Mouse (Mus musculus) hindbrain, embryonic 11.5 days (tissue): ENCODE data around the gene Flywch2. TPM values are rescaled to one million over a fixed set of nuclear protein-coding genes. Genes with fewer than 3 reads are reported as not detected.
A peak's percentile ranks its signal among the peaks of the same experiment; 100 is the strongest.

Source experiments
- ATAC-seq: fragments of 200-750 bp; cut with Nextera tagmentation; 2 replicates; pipeline ENCODE4 v1.8.0; 2017; ENCODE audit warnings: mild to moderate bottlenecking, moderate TSS enrichment, moderate library complexity; ENCODE audit not compliant: low FRiP score
- DNase-seq: peaks from one replicate; pipeline ENCODE4 v3.0.0-alpha.2; 2015; ENCODE audit warnings: low spot score
- H3K27ac ChIP-seq: fragments of 300-500 bp; sonication (generic); 2 replicates; pipeline ENCODE4 v1.5.1; 2014; ENCODE audit warnings: mild to moderate bottlenecking, low read depth, low read length
- H3K27me3 ChIP-seq: fragments of 300-500 bp; sonication (generic); 2 replicates; pipeline ENCODE4 v1.6.1; 2014; ENCODE audit warnings: mild to moderate bottlenecking, low read length, moderate library complexity, mixed read lengths; ENCODE audit not compliant: control insufficient read depth, insufficient read depth
- H3K36me3 ChIP-seq: fragments of 300-500 bp; sonication (generic); 2 replicates; pipeline ENCODE4 v1.6.1; 2014; ENCODE audit warnings: mild to moderate bottlenecking, low read length, moderate library complexity, mixed read lengths; ENCODE audit not compliant: control insufficient read depth, insufficient read depth
- H3K4me1 ChIP-seq: fragments of 300-500 bp; sonication (generic); replicated peaks from 2 replicates; pipeline ENCODE4 v1.6.1; 2014; ENCODE audit warnings: low read length, mixed read lengths; ENCODE audit not compliant: control insufficient read depth, insufficient read depth
- H3K4me2 ChIP-seq: fragments of 300-500 bp; sonication (generic); replicated peaks from 2 replicates; pipeline ENCODE4 v1.6.1; 2014; ENCODE audit warnings: mild to moderate bottlenecking, low read depth, low read length
- H3K4me3 ChIP-seq: fragments of 300-500 bp; sonication (generic); 2 replicates; pipeline ENCODE4 v1.5.1; 2014; ENCODE audit warnings: low read depth, low read length
- H3K9ac ChIP-seq: fragments of 300-500 bp; sonication (generic); 2 replicates; pipeline ENCODE4 v1.6.1; 2014; ENCODE audit warnings: low read depth, low read length
- H3K9me3 ChIP-seq: fragments of 300-500 bp; sonication (generic); 2 replicates; pipeline ENCODE4 v1.6.1; 2016; ENCODE audit warnings: low read length; ENCODE audit not compliant: control insufficient read depth
- WGBS: fragments of 180-500 bp; shearing (Covaris S2); extraction: QIAGEN DNeasy Blood & Tissue Kit; methylation state at CpG from one replicate; pipeline ENCODE4 v1.1.7; 2014; 5-methylcytosine and 5-hydroxymethylcytosine counted together
- polyA plus RNA-seq: library from polyadenylated mRNA; unstranded; fragments of >200 nt; fragmentation: Nextera tagmentation; extraction: Ambion mirVana; gene quantifications from 2 replicates; pipeline ENCODE4 v1.2.1, GENCODE M21; 2014

Gene Flywch2
- polyA plus RNA-seq, 1 experiment from 2014 or later, result 27.7 TPM

DNA sequence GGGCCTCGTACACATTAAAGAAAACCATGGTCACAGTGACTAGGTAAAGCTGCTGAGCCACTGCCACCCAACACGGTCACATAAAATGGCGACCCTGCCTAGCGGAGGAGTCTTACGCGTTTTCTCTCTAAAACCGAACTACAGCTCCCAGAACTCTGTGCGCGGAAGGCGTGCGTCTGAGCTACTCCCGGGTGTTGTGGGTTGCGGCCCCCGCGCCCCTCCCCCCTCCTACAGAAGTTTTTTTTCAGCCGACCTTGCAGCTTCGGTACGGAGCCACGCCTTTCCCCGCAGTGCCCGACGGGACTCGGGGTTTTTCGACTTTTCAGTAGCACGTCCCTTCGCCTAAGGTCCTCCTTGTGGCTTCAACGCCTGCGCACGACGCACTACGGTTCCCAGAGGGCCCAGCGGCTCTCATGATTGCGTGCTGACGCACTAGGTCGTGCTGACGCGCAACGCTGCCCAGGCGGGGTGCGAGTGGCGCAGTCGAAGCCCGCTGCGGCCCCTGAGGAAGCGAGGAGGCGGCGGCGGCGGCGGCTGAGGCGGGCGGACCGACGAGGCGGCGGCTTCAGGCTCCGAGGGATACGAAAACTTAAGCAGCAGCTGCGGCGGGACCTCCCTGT, 17.0 kb upstream of the Flywch2 start:
- WGBS, result under 1% methylated on average over 60 of the region's 60 CpGs
- Histone ChIP-seq H3K4me3 (peak overlapping the region; percentile 100), H3K9me3 (no peaks in the 10 kb centered on the region), H3K27ac (peak overlapping the region; percentile 96), H3K27me3 (no peaks in the 10 kb centered on the region), H3K9ac (peak overlapping the region; percentile 95), H3K36me3 (no peaks in the 10 kb centered on the region), H3K4me1 (no peaks in the 10 kb centered on the region), H3K4me2 (peak overlapping the region; percentile 68)
- ATAC-seq (peak; percentile 99), DNase-seq (peak; percentile 98)

DNA sequence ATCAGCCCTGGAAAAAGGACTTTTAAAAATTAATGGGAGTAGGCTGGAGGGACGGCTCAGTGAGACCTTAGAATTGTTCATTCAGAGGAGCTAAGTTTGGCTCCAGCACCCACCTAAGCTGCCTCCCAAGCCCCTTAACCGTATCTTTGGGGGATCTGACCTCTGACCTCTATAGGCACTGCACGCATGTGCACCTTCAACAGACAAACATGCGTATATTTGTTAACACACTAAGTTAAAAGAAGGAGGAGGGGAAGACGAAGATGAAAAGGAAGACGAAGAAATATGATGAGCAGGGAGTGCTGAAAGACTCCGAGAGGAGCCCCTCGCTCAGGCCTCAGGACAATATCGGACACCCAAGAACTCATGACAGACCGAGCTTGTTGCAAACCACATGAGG, 15.7 kb upstream of the Flywch2 start:
- H3K27me3 ChIP-seq, result no peaks in the 10 kb centered on the region
- DNase-seq (no peak), ATAC-seq (no peak)
- H3K4me1 ChIP-seq, result no peaks in the 10 kb centered on the region
- no peaks in the 10 kb centered on the region for H3K36me3 ChIP-seq
- no peak overlapping the region for H3K4me2 ChIP-seq
- H3K9ac ChIP-seq, result no peak overlapping the region
- H3K9me3 ChIP-seq, result no peaks in the 10 kb centered on the region
- 91% methylated on average over 10 of the region's 10 CpGs for WGBS
- no peak overlapping the region for H3K27ac ChIP-seq
- H3K4me3 ChIP-seq, result no peak overlapping the region

DNA sequence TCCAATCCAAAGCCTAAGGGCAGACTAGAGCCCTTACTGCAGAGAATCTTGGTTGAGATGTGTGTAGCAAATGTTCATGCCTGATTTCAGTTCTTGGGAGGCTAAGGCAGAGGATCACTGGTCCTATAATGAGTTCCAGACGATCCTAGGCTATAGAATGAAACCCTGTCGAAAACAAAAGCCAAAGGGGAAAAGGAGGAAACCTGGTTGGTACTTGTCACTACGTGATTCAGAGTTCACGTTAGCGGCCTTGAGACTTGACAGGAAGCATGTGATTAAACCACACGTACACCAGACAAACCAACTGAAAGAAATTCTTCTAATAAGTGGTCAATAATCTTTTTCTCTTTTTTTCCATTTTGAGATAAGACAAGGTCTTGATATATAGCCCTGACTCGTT, 11.4 kb upstream of the Flywch2 start:
- H3K4me2 ChIP-seq, result no peak overlapping the region
- DNase-seq, result no peak
- 77% methylated on average over 7 of the region's 7 CpGs for WGBS

DNA sequence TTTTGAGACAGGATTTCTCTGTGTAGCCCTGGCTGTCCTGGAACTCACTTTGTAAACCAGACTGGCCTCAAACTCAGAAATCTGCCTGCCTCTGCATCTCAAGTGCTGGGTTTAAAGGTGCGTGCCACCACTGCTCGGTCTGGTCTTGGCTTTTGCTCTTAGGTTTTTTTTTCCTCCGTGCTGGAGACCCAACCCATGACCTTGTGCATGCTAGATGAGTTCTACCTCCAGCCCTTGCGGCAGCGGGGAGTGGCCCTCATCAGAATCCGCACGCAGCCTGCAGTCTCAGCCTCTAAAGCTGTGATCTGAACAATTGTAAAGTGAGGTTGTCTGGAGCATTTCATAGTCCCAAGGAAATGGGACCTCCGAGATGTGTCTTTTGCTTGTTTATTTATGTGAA, 9.4 kb upstream of the Flywch2 start:
- H3K4me3 ChIP-seq, result no peak overlapping the region
- no peak overlapping the region for H3K4me2 ChIP-seq
- no peaks in the 10 kb centered on the region for H3K4me1 ChIP-seq
- ATAC-seq (no peak), DNase-seq (no peak)
- H3K36me3 ChIP-seq, result no peaks in the 10 kb centered on the region
- H3K27me3 ChIP-seq, result no peaks in the 10 kb centered on the region
- no peaks in the 10 kb centered on the region for H3K9me3 ChIP-seq
- 95% methylated on average over 8 of the region's 8 CpGs for WGBS
- H3K9ac ChIP-seq, result no peak overlapping the region
- no peak overlapping the region for H3K27ac ChIP-seq

More for the DNA sequence above, 11.4 kb upstream of the Flywch2 start:
- Histone ChIP-seq H3K36me3 (no peaks in the 10 kb centered on the region), H3K9ac (no peak overlapping the region), H3K27me3 (no peaks in the 10 kb centered on the region), H3K27ac (no peak overlapping the region), H3K4me3 (no peak overlapping the region), H3K9me3 (no peaks in the 10 kb centered on the region), H3K4me1 (no peaks in the 10 kb centered on the region)
- no peak for ATAC-seq

DNA sequence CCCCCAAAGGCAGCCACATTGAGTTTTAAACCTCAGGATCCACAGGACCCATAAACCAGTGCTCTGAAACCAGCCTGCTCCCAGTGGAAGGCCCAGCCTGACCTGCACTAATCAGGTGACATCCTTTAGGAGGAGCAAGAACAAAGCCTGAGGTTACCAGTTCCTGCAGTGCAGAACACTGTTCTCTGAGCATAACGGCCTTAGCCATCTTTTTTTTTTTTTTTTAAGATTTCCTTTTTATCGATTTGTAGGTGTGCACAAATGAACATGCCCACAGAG, 5.1 kb upstream of the Flywch2 start:
- WGBS, result 60% methylated on average over 2 of the region's 2 CpGs
- ATAC-seq, result no peak
- Histone ChIP-seq H3K9me3 (no peaks in the 10 kb centered on the region), H3K9ac (peak overlapping the region; percentile 79), H3K4me2 (peak overlapping the region; percentile 73), H3K27me3 (no peaks in the 10 kb centered on the region), H3K27ac (peak overlapping the region; percentile 84), H3K4me1 (0 out of 2 replicates have a peak, but pooled peaks cover 2% of the 10 kb centered on the region), H3K4me3 (peak overlapping the region; percentile 36), H3K36me3 (no peaks in the 10 kb centered on the region)
- DNase-seq, result no peak

DNA sequence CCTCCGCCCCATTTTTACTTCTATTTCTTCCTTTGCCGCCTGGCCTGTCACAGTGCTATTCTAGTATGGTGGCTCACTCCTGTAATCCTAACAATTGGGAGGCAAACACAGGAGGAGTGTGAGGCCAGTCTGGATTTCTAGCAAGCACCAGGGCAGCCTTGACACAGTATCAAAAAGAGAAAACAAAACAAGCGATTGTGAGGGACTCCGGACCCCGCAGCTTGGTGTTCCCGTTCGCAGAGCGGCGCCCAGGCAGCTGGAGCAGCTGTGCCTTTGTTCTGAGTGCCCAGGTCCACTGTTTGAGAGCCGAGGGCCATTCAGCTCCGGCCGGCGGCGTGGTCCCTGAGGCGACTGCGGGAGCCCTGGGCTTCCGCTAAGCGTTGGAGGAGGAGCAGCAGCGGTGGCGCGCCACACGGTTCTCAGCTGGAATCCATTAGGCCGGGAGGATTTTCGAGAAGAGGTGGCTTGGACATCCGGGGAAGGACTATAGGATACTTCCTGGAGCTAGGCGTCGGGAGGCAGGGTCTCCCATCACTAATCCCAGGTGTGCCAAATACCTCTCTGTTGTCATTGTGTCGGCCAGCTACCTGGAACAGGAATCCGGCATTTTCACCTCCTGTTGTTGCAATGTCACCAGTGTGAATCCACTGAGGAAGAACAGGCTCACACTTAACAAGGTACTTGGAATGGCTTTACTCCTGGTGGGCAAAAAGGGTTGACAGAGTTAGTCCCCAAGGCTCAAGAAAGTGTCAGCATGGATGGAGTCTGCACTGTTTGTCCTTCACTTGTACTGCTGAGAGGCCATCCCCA, 4.6 kb upstream of the Flywch2 start, which contains the start of gene Srrm2:
Gene Srrm2, plus strand, starts transcription at position 264 of the 810 bp plus-strand sequence.
- Histone ChIP-seq H3K27ac (peak within 1 kb of the TSS; percentile 84), H3K4me2 (peak within 1 kb of the TSS; percentile 73), H3K36me3 (no peaks in the 10 kb centered on the region), H3K9ac (peak within 1 kb of the TSS; percentile 79), H3K4me3 (peak within 1 kb of the TSS; percentile 36), H3K27me3 (no peaks in the 10 kb centered on the region), H3K4me1 (0 out of 2 replicates have a peak, but pooled peaks cover 2% of the 10 kb centered on the region), H3K9me3 (no peaks in the 10 kb centered on the region)
- peak; percentile 73 for ATAC-seq
- WGBS, result 2% methylated on average over 29 of the region's 29 CpGs
- DNase-seq, result peak; percentile 80

DNA sequence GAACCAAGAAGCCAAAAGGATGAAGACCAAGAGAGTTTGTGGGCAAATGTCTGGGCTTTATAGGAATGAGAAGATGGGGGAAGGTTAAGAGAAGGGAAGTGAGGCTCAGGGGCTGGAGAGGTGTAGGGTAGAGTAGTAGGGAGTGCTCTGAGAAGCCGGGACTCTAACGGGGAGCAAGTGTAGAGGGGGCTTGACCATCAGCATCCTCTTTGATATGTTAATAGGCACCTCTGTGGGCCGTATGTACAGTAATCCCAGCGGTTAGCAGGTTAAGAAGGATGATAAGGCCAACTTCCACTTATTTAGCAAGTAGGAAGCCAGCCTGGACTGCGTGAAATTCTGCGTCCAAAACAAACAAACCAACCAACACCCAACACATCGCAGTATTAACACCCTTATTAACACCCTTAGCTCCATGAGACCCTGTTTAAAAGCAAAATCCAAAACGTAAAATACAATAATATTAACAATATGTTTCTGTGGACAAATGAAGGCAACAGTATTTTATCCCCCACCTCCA, 3.9 kb upstream of the Flywch2 start:
- Histone ChIP-seq H3K9me3 (no peaks in the 10 kb centered on the region), H3K27ac (peak overlapping the region; percentile 84), H3K4me3 (peak overlapping the region; percentile 36), H3K27me3 (no peaks in the 10 kb centered on the region), H3K9ac (peak overlapping the region; percentile 79), H3K36me3 (no peaks in the 10 kb centered on the region), H3K4me1 (0 out of 2 replicates have a peak, but pooled peaks cover 2% of the 10 kb centered on the region), H3K4me2 (peak overlapping the region; percentile 73)
- WGBS, result 8% methylated on average over 8 of the region's 8 CpGs
- DNase-seq (peak; percentile 39), ATAC-seq (0 out of 2 replicates have a peak, but pooled peaks have one; percentile 6)

DNA sequence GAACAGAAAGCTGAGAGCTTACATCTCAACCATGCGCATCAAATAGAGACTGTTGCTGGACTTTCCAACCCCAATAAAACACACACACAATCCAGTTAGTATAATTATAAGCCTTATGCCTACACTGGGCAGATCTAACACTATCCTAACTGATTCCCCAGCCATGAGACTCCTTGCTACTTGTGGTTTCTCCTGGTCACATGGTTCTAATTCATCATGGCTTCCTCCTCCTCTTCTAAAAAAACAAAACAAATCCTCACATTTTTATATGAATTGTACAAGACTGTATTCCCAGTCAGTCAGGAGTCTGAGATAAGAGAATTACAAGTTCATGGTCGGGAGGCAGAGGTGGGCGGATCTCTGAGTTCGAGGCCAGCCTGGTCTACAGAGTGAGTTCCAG, 3.1 kb upstream of the Flywch2 start:
- Histone ChIP-seq H3K36me3 (no peaks in the 10 kb centered on the region), H3K4me1 (0 out of 2 replicates have a peak, but pooled peaks cover 2% of the 10 kb centered on the region), H3K9me3 (no peaks in the 10 kb centered on the region), H3K4me2 (no peak overlapping the region), H3K27ac (no peak overlapping the region), H3K4me3 (no peak overlapping the region), H3K9ac (no peak overlapping the region), H3K27me3 (no peaks in the 10 kb centered on the region)
- ATAC-seq (no peak), DNase-seq (no peak)
- WGBS, result 87% methylated on average over 4 of the region's 4 CpGs
